Mouse (Mus musculus): ENCODE data around the gene Rap1b. TPM values are rescaled to one million over a fixed set of nuclear protein-coding genes. Genes with fewer than 3 reads are reported as not detected.

Gene Rap1b
- polyA plus RNA-seq, 1 experiment from 2014 or later: 172 TPM

GRCm38 (mm10) chr10:117862014-117862580 is 16.3 kb upstream of the Rap1b start:
- H3K9me3 ChIP-seq (ENCODE audit: control insufficient read depth, low read length): no peaks in the 10 kb centered on the region
- no peak overlapping the region for H3K27ac ChIP-seq (ENCODE audit: low read depth, low read length)
- no peak overlapping the region for H3K4me3 ChIP-seq (ENCODE audit: low read depth, low read length)
- H3K27me3 ChIP-seq (ENCODE audit: control insufficient read depth, insufficient read depth, low read length): no peaks in the 10 kb centered on the region
- H3K36me3 ChIP-seq (ENCODE audit: control insufficient read depth, insufficient read depth, low read length): no peaks in the 10 kb centered on the region
- WGBS: 76% methylated on average over 11 of the region's 11 CpGs
- no peaks in the 10 kb centered on the region for H3K4me1 ChIP-seq (ENCODE audit: control insufficient read depth, insufficient read depth, low read length)
- ATAC-seq (ENCODE audit: low read depth): no peak; the same call in 1 of the 2 replicates
- no peak overlapping the region for H3K9ac ChIP-seq (replicated peaks; ENCODE audit: low read depth, low read length)
- H3K4me2 ChIP-seq (ENCODE audit: low read depth, low read length): no peak overlapping the region

GRCm38 (mm10) chr10:117860958-117861357 is 15.1 kb upstream of the Rap1b start:
- H3K4me3 ChIP-seq (ENCODE audit: low read depth, low read length): no peak overlapping the region
- ATAC-seq (ENCODE audit: low read depth): no peak
- no peak overlapping the region for H3K27ac ChIP-seq (ENCODE audit: low read depth, low read length)
- no peaks in the 10 kb centered on the region for H3K9me3 ChIP-seq (ENCODE audit: control insufficient read depth, low read length)
- 87% methylated on average over 16 of the region's 16 CpGs for WGBS
- H3K4me2 ChIP-seq (ENCODE audit: low read depth, low read length): no peak overlapping the region
- H3K36me3 ChIP-seq (ENCODE audit: control insufficient read depth, insufficient read depth, low read length): no peaks in the 10 kb centered on the region
- no peak overlapping the region for H3K9ac ChIP-seq (replicated peaks; ENCODE audit: low read depth, low read length)
- H3K27me3 ChIP-seq (ENCODE audit: control insufficient read depth, insufficient read depth, low read length): no peaks in the 10 kb centered on the region
- H3K4me1 ChIP-seq (ENCODE audit: control insufficient read depth, insufficient read depth, low read length): no peaks in the 10 kb centered on the region

DNA sequence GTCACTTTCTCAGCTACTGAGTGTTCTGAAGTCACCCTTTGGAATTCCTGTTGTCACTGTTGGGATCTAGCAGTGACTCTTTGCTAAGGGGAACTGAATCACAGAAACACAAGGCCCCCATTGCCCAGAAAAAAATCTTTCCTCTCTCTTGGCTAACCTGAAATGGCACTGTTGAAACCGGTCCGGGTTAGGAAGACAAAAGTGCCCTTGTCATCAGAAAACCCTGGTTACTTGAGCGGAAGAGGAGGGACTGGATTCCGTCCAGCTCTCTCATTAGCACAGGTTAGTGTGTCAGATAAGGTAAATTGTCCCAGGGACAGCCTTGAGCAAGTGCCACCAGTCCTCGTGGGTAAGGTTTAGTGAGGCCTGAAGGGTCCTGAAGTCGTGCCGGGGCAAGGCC is 14.5 kb upstream of the Rap1b start:
- no peaks in the 10 kb centered on the region for H3K9me3 ChIP-seq (ENCODE audit: control insufficient read depth, low read length)
- no peaks in the 10 kb centered on the region for H3K27me3 ChIP-seq (ENCODE audit: control insufficient read depth, insufficient read depth, low read length)
- H3K4me1 ChIP-seq (ENCODE audit: control insufficient read depth, insufficient read depth, low read length): no peaks in the 10 kb centered on the region
- no peak overlapping the region for H3K9ac ChIP-seq (replicated peaks; ENCODE audit: low read depth, low read length)
- no peak overlapping the region for H3K4me3 ChIP-seq (ENCODE audit: low read depth, low read length)
- WGBS: 79% methylated on average over 7 of the region's 7 CpGs
- H3K36me3 ChIP-seq (ENCODE audit: control insufficient read depth, insufficient read depth, low read length): no peaks in the 10 kb centered on the region
- H3K27ac ChIP-seq (ENCODE audit: low read depth, low read length): no peak overlapping the region
- ATAC-seq (ENCODE audit: low read depth): no peak
- H3K4me2 ChIP-seq (ENCODE audit: low read depth, low read length): no peak overlapping the region

DNA sequence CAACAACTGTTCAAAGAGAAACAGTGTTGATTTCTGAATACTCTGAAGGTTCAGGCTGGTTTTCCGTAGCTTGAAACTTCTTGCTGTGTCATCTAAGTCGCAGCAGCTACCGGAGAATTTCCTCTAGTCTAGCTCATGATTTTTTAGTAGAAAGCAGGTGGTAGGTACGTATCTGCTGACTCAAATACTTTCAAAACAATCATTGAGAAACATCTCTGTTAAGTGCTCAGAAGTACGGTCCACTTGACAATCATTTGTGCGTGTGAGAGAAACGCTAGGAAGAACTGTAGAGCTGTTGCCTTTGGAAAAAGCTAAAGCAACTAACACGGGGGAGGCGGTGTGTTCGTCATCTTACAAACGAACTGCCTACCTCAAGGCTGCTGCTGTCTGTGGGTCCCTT is 14.0 kb upstream of the Rap1b start:
- Histone ChIP-seq H3K4me3 (ENCODE audit: low read depth, low read length) (no peak overlapping the region), H3K36me3 (ENCODE audit: control insufficient read depth, insufficient read depth, low read length) (no peaks in the 10 kb centered on the region), H3K27ac (ENCODE audit: low read depth, low read length) (no peak overlapping the region), H3K4me2 (ENCODE audit: low read depth, low read length) (no peak overlapping the region), H3K9ac (replicated peaks; ENCODE audit: low read depth, low read length) (no peak overlapping the region), H3K4me1 (ENCODE audit: control insufficient read depth, insufficient read depth, low read length) (no peaks in the 10 kb centered on the region), H3K27me3 (ENCODE audit: control insufficient read depth, insufficient read depth, low read length) (no peaks in the 10 kb centered on the region), H3K9me3 (ENCODE audit: control insufficient read depth, low read length) (no peaks in the 10 kb centered on the region)
- no peak for ATAC-seq (ENCODE audit: low read depth)
- 93% methylated on average over 11 of the region's 11 CpGs for WGBS

GRCm38 (mm10) chr10:117858241-117858640 is 12.4 kb upstream of the Rap1b start:
- Histone ChIP-seq H3K4me1 (ENCODE audit: control insufficient read depth, insufficient read depth, low read length) (no peaks in the 10 kb centered on the region), H3K36me3 (ENCODE audit: control insufficient read depth, insufficient read depth, low read length) (no peaks in the 10 kb centered on the region), H3K4me3 (ENCODE audit: low read depth, low read length) (no peak overlapping the region), H3K27me3 (ENCODE audit: control insufficient read depth, insufficient read depth, low read length) (no peaks in the 10 kb centered on the region), H3K9me3 (ENCODE audit: control insufficient read depth, low read length) (no peaks in the 10 kb centered on the region), H3K4me2 (ENCODE audit: low read depth, low read length) (no peak overlapping the region), H3K9ac (replicated peaks; ENCODE audit: low read depth, low read length) (no peak overlapping the region), H3K27ac (ENCODE audit: low read depth, low read length) (no peak overlapping the region)
- 40% methylated on average over 5 of the region's 5 CpGs for WGBS
- ATAC-seq (ENCODE audit: low read depth): no peak

GRCm38 (mm10) chr10:117856001-117856720 is 10.3 kb upstream of the Rap1b start:
- Histone ChIP-seq H3K4me1 (ENCODE audit: control insufficient read depth, insufficient read depth, low read length) (no peaks in the 10 kb centered on the region), H3K27me3 (ENCODE audit: control insufficient read depth, insufficient read depth, low read length) (no peaks in the 10 kb centered on the region), H3K27ac (ENCODE audit: low read depth, low read length) (no peak overlapping the region), H3K4me3 (ENCODE audit: low read depth, low read length) (no peak overlapping the region), H3K9ac (replicated peaks; ENCODE audit: low read depth, low read length) (no peak overlapping the region), H3K36me3 (ENCODE audit: control insufficient read depth, insufficient read depth, low read length) (no peaks in the 10 kb centered on the region), H3K4me2 (ENCODE audit: low read depth, low read length) (no peak overlapping the region), H3K9me3 (ENCODE audit: control insufficient read depth, low read length) (no peaks in the 10 kb centered on the region)
- WGBS: 82% methylated on average over 8 of the region's 8 CpGs
- no peak for ATAC-seq (ENCODE audit: low read depth)

DNA sequence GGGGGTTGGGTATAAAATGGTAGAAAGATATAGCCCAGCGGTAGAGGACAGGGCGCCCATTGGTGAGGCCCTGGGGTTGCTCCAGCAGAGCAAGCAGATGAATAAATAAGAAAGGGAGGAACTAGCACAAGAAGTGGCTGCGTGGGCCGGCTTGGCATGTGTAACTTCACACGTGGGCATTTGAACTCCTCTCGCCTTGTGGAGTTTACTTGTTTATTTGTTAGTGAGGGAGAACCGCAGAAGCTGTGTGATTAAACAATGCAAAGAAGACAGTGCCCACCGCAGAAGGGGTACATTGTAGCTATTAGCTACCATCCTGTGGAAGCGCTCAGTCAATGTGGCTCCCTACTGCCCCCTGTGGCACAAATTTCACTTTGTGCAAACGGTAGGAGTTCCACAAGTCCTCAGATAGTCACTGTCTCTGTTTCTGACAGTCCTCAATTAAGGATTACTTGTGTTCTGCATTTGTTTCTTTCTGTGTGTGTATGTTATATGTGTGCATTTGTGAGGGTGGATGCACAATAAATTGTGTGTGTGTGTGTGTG is 6.9 kb upstream of the Rap1b start:
- WGBS: 91% methylated on average over 10 of the region's 10 CpGs
- Histone ChIP-seq H3K4me1 (ENCODE audit: control insufficient read depth, insufficient read depth, low read length) (no peaks in the 10 kb centered on the region), H3K27ac (ENCODE audit: low read depth, low read length) (no peak overlapping the region), H3K4me2 (ENCODE audit: low read depth, low read length) (no peak overlapping the region), H3K4me3 (ENCODE audit: low read depth, low read length) (no peak overlapping the region), H3K36me3 (ENCODE audit: control insufficient read depth, insufficient read depth, low read length) (no peaks in the 10 kb centered on the region), H3K27me3 (ENCODE audit: control insufficient read depth, insufficient read depth, low read length) (no peaks in the 10 kb centered on the region), H3K9me3 (ENCODE audit: control insufficient read depth, low read length) (no peaks in the 10 kb centered on the region), H3K9ac (replicated peaks; ENCODE audit: low read depth, low read length) (no peak overlapping the region)
- no peak for ATAC-seq (ENCODE audit: low read depth)

- WGBS: 29% methylated on average over 3 of the region's 3 CpGs
Observed at GRCm38 (mm10) chr10:117848981-117849380, 3.1 kb upstream of the Rap1b start.

GRCm38 (mm10) chr10:117846796-117847195 is 961 bp upstream of the Rap1b start:
- Histone ChIP-seq H3K9ac (replicated peaks; ENCODE audit: low read depth, low read length) (peak overlapping the region; percentile 96), H3K9me3 (ENCODE audit: control insufficient read depth, low read length) (no peaks in the 10 kb centered on the region), H3K4me3 (ENCODE audit: low read depth, low read length) (peak overlapping the region; percentile 93), H3K4me2 (ENCODE audit: low read depth, low read length) (peak overlapping the region; percentile 73), H3K36me3 (ENCODE audit: control insufficient read depth, insufficient read depth, low read length) (no peaks in the 10 kb centered on the region), H3K27me3 (ENCODE audit: control insufficient read depth, insufficient read depth, low read length) (no peaks in the 10 kb centered on the region), H3K4me1 (ENCODE audit: control insufficient read depth, insufficient read depth, low read length) (peaks cover 23% of the 10 kb centered on the region), H3K27ac (ENCODE audit: low read depth, low read length) (peak overlapping the region; percentile 99)
- 44% methylated on average over 9 of the region's 9 CpGs for WGBS
- ATAC-seq (ENCODE audit: low read depth): no peak

More at GRCm38 (mm10) chr10:117848981-117849380, 3.1 kb upstream of the Rap1b start:
- Histone ChIP-seq H3K9ac (replicated peaks; ENCODE audit: low read depth, low read length) (no peak overlapping the region), H3K4me3 (ENCODE audit: low read depth, low read length) (no peak overlapping the region), H3K9me3 (ENCODE audit: control insufficient read depth, low read length) (no peaks in the 10 kb centered on the region), H3K27me3 (ENCODE audit: control insufficient read depth, insufficient read depth, low read length) (no peaks in the 10 kb centered on the region), H3K4me1 (ENCODE audit: control insufficient read depth, insufficient read depth, low read length) (peaks cover 17% of the 10 kb centered on the region), H3K36me3 (ENCODE audit: control insufficient read depth, insufficient read depth, low read length) (no peaks in the 10 kb centered on the region), H3K27ac (ENCODE audit: low read depth, low read length) (no peak overlapping the region), H3K4me2 (ENCODE audit: low read depth, low read length) (no peak overlapping the region)
- ATAC-seq (ENCODE audit: low read depth): no peak

All from neural tube, embryonic 14.5 days (tissue).